Mouse (Mus musculus): Measurements from ENCODE around the gene Qser1.

Gene Qser1

DNA sequence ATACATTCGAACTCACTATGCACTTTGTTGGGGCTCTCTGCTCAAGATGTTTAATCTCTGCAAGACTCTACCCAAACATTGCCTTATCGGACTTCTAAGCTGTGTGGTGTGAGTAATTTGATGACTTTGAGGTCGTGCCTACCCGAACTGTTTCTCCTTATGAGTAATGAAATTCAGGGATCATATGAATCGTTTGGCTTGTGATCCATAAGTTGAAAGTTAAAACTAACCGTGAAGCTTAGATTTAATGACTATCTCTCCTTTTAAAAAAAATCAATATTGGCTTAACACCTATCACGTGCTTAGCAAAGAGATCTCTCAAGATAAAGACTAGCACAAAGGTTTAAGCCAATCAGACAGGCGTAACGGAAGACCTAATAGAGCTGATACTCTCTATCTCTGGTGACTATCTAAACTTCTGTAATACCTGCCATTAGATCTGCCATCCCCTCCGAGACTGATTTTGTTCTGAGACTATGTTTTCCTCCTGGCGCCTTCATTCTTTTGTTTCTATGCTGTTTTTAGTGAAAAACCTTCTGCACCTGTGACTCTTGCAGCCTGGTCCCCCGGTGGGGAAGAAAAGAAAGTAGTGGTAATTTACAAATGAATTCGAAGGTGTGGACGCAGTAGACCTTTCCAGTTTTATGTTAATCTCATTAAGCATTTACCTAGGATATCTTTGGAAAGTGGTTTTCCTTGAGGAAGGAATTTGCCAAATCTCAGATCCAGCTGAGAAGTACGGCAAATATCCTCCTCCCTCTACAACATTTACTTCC is 1.2 kb upstream of the Qser1 start:
- no peak for DNase-seq (ENCODE audit: low read depth, low spot score)

DNA sequence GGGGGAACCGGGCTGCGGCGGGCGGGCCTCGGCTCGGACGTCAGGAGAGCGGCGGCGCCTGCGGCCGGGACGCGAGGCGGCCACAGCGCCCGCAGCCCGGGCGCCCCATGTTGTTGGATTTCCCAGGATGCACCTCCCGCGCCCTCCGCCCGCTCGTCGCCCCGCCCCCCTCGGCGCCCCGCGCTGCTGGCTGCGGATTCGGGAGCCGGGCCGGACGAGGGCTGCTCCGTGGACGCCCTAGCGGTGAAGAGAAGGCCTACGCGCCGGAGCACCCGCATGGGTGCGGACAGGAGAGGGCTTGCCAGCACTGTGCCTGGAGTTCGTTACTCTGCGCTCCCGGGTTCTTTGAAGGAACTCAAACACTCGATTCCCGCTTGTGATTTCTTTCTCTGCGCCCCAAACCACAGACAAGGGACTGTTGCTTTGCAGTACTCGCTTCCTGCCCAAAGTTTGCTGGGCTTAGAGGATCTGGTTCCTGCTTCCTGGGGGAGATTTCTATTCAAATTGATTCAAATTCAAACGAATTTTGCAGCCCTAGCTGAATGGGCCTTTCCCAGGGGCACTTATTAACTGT is 393 bp upstream of the Qser1 start:
- peak; percentile 88 for DNase-seq (ENCODE audit: low read depth, low spot score)

DNA sequence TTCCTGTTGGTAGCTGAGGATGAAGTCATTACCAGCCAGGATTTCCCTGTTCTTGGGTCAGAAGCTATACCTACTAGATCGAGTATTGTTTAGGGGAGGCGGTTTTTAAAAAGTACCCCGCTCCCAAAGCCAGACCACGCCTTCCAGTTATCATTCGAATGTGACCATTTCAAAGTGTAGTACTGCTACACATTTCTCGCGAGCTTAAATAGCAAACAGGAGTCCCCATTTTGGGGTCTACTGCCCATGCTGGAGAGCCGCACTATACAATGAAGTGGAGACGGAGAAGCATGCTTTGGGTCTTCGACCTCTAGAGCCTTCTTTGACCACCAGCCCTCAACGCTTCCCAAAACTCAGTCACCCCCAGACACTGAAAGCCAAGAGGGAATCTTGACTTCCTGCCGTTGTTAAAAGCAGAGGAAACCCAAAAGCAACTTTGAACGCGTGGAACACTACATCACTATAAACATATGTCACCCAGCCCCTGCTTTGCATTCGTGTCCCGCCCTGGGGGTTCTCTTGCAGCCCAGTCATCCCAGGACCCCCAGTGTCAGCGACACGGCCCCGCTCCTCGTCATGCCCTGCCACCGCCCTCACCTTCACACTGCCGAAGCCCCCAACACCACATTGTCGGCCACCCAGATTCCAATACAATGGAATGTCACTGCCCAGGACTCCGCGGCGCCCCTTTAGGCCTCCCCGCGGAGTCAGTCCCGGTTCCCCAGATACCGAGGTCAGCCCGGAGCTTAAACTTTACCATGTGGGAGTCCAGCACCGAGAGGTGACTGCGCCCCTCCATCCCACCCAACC is 794 bp downstream of the Qser1 start:
- DNase-seq (ENCODE audit: low read depth, low spot score): no peak

DNA sequence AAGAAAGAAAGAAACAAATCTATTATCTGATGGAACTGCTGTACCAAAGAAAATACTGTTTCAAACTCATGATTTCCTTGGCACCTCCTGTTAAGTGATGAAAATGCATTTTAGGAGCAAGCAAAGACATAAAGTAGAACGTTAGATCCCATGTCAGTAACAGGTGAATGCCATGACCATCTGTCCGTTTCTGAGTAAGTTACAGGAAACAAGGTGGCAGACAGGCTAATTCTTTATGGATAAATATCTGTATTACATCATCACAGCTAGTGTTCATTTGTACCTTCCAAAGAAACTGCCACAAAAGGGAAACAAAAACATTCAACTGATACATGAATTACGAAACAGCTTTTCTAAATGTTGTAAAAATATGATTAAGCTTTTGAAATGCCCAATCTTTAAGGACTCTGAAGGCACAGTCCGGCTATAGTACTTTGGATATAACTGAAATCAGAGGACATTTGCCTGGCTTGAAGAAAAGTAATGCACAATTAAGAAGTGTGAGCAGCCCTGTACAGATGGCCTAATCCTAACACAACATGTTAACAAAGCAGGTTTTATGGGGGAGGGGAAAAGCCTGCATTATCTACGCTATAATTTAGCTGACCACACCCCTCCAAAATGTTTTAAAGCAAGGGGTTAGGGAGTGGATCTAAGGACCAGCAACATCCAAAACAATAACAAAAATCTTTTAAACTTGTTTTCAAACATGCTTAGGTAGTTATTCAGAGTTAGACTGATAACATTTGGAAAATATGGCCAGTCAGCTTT is 2.2 kb downstream of the Qser1 start:
- DNase-seq (ENCODE audit: low read depth, low spot score): no peak

DNA sequence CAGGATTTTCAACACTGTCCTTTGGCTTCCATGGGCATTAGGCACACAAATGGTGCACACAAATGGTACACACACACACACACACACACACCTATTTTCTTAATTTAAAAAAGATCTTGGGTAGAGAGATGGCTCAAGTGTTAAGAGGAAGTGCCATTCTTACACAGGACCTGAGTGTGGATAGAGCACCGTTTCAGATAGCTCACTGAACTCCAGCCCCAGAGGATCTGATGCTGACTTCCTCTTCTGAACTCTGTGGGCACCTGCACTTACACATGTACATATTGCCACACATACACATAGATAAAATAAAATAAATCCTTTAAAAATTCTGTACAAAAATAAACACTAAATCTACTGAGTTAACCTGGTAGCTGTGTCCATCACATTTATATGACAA is 11.1 kb downstream of the Qser1 start:
- DNase-seq (ENCODE audit: low read depth, low spot score): no peak

DNA sequence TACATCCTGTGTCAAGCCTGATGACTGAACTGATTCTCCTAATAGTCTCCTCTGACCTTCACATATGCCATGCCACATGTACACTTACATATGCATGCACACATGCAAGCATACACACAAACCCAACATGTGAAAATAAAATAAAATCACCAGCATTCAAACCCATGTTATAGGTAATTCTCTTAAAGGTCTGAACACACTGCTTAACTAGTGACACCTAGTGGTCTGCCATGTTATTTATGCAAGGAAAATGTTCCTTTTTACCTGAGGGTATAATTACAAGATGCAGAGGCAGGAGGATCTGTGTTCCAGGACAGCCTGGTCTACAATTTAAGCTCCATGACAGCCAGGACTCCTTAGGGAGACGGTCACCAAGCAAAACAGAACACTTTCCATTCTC is 41.8 kb downstream of the Qser1 start:
- DNase-seq (ENCODE audit: low read depth, low spot score): peak; percentile 17

DNA sequence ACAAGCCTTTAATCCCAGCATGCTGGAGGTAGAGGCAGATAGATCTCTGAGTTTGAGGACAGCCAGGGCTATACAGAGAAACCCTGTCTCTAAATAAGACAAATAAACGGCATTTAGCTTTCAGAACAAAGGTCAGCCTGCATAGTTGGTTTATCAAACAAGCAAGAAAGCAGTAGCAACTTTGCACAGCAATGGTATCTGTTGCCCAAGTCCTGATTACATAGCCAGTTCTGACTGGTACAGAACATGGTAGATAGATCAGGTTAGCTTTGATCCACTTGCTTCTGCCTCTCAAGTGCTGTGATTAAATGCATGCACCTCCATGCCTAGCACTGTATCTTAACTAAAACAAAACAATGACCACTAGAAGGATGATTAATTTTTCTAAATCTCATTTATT is 47.9 kb downstream of the Qser1 start:
- no peak for DNase-seq (ENCODE audit: low read depth, low spot score)

DNA sequence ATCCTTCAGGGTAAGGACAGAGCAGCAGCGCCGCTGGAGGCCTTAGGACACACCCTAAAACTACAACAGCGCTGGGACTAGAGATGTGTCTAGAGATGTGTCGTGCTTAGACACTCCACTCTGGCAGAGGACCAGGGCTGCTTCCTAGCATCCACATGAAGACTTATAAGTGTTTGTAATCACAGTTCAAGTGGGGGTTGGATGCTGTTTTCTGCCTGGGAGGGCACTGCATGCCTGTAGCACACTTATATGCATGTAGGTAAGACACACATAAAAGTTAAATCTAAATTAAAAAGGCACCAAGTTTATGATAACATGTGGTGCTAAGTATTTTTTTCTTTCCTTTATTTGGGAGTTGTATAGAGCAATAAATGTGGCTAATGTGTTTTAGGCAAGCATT is 52.5 kb downstream of the Qser1 start:
- DNase-seq (ENCODE audit: low read depth, low spot score): no peak

DNA sequence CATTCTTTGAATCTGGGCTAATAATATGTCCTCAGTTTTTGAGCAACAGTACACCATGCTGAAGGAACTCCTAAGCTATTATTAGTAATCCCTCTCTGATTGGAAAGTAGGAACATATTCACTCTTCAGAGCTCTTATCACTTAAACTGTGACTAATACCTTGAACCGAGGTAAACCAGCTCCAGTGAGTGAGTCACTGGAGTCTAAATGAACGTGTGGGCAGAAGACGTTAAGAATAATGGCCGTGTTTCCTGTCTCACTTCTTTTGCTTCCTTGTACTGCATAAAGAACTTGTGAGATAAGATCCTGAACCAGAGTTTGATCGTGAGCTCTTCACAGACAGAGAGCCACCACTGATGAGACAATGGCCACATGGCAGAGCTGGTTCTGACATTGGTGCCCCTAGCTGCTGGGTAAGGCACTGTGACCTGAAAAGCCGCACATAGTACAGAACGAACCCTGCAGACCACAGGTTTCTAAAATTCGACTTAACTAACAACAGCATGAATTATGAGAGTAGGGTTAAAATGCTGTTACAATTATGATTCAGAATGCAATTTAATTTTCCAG is 53.3 kb downstream of the Qser1 start:
- no peak for DNase-seq (ENCODE audit: low read depth, low spot score)

DNA sequence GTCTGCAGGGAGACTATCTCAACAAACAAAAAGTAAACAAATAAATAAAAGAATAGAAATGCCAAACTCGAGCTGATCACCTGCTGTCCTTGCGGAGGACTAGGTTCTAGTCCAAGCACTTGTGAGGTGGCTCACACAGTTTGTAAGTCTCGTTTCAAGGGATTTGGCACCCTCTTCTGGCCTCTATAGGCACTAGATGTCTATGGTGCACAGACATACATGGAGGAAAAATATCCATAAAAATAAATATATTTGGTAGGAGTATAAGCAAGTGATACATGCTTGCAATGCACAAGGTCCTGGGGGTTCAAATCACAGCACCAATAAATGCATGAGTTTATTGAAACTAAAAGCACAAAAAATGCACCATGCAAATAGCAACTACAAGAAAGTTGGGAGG is 65.9 kb downstream of the Qser1 start:
- DNase-seq (ENCODE audit: low read depth, low spot score): no peak

DNA sequence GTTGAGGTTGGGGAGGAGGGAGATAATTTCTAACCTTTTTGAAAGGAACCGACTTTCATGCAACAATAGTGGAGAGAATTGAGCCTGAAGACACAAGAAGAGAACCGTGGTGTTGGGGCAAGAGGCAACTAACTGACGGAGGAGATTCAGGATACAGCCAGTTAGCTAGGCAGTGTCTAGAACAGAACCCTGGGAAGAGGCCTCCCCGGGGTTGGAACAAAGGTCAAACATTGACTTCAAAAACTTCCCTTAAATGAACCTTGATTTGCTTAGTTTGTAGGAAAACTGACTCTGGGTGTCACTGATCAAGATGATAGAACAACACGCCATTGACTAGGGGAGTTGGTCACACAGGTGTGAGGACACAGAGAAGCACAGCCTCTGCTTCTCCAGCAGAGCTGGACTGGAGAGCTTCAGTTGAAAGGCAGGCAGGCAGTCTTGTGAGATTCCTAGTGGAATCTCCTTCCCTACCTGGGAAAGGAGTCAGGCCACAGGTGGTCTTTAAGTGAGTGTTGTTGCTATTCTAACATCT is 67.8 kb downstream of the Qser1 start:
- no peak for DNase-seq (ENCODE audit: low read depth, low spot score)

DNA sequence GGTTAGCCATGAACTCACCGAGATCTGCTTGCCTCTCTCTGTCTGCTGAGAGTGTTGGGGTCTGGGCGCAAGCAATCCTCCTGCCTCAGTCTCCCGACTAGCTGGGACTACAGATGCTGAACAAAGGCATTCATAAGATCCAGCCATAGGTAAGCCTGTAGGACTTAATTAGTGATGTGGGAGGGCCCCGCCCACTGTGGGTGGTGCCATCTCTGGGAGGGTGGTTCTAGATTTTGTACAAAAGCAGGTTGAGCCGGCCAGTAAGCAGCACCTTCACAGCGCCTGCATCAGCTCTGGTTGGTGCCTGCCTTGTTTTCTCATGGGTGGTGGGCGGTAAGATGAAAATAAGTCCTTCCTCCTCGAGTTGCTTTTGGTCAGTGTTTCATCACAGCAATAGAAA is 70.3 kb downstream of the Qser1 start:
- no peak for DNase-seq (ENCODE audit: low read depth, low spot score)

DNA sequence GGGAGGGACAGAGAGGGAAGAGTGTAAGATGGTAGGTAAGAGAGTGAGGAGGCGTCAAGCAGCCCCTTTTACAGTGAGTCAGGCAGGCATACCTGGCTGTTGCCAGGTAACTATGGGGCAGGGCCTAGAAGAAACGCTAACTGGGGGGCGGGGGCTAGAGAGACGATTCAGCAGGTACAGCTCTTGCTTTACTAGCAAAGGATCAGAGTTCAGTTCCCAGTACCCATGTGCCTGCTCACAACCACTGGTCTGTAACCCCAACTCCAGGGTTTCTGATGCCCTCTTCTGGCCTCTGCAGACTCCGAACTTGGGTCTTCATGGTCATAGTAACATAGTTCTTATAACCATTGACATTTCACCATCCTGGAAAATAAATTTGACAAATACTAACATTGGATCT is 72.6 kb downstream of the Qser1 start:
- DNase-seq (ENCODE audit: low read depth, low spot score): no peak

DNA sequence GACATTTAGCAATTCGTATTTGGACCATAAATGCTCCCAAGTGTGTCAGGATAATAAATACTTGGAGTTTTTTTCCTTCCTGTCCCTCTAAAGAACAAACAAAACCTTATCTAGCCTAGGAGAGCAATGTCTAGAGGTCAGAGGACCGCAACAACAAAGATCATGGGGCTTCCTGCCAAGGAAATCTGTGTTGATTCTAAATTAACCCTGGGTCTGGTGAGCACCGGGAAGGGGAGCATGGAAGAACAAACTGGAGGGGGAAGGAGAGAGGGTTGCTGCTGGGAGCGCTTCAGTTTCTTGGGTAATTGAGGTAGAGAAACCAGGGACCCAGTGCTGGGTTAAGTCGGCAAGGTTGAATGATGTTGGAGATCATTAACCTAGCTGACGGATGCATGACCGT is 73.4 kb downstream of the Qser1 start:
- DNase-seq (ENCODE audit: low read depth, low spot score): no peak

DNA sequence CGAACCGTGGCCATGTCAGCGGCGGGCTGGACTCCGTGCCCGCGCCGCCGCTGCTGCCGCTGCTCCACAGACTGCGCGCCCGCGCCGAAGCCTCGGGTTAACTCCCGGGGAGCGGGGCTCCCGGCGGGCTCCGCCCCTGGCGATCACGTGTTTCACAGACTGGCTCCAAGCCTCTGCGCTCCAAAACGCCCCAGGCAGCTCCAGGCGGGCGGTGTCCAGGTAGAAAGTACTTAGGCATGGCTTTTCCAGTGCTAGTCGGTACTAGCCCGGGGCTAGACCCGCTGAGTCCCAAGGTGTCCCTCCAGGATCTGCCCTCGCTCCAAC is 73.9 kb downstream of the Qser1 start, which contains the start of gene Depdc7:
Gene Depdc7 (minus strand): TSS at position 138 of the 324 bp plus-strand sequence.
- DNase-seq (ENCODE audit: low read depth, low spot score): peak; percentile 61

DNA sequence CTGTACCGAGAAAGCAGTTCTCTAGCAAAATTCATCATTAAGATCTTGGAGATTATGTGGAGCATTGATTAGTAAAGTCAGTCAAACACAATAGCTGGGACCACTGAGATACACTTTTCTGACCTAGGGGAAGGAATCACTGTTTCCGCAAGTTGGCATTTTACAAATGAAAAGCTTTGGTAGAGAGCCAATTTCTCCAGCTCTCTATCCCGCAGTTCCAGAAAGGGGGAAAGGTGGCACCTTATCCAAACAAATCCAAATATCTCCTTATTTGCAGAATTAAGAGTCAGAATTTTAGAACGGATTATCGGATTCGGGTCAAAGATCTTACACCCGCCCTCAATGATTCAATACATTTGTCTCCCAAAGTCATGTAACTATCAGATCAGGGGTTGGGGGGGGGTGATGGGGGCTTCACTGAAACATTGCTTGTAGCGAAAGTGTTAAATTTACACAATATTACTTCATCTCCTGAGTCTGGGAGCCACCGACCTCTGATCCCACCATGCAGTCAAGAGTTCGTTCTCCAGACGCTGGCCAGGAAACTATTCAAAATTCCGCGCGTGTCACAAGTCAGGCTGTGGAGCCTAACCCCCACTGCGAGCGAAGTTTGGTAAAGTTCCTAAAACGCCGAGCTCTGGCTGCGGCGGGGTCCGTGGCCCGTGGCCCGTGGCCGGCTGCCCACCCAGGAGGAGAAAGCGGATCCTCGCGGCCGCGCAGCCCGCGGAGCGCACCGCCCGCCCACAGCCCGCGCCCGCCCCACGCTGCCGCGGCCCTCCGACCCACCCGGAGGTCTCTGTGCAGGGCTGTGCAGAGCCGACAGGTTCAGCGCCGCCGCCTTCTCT is 74.4 kb downstream of the Qser1 start:
- no peak for DNase-seq (ENCODE audit: low read depth, low spot score)

DNA sequence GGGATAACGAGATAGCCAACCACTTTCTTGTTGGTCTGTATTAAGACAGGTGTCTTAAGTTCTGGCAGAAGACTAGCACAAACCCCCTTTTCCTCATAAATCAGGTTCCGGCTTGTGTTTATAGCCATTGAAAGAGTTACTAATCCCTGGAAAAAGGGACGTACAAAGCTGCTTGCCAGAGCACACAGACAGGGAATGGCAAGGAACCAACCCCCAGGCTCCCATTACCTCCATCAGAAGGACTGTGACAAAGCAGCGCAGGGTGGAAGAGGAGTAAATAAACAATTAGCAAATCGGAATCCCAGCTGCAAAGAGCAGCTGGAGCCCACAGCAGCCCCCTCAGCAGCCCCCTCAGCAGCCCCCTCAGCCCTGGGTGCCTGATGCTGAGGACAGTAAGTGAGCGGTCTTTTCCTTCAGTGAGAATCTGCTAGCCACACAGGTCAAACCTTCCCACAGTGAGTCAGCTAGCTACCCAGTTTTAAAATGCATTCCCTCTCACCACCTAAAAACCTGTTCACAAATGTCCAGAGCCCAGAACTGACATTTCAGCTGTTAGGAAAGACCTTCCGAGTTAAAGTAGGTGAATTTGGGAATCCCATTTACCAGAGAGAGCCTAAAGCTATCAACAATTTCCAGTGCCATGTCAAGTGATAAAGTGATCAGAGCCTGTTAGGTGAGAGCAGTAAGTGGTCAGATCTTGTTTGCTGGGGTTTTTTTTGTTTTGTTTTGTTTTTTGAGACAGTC is 75.4 kb downstream of the Qser1 start:
- no peak for DNase-seq (ENCODE audit: low read depth, low spot score)

DNA sequence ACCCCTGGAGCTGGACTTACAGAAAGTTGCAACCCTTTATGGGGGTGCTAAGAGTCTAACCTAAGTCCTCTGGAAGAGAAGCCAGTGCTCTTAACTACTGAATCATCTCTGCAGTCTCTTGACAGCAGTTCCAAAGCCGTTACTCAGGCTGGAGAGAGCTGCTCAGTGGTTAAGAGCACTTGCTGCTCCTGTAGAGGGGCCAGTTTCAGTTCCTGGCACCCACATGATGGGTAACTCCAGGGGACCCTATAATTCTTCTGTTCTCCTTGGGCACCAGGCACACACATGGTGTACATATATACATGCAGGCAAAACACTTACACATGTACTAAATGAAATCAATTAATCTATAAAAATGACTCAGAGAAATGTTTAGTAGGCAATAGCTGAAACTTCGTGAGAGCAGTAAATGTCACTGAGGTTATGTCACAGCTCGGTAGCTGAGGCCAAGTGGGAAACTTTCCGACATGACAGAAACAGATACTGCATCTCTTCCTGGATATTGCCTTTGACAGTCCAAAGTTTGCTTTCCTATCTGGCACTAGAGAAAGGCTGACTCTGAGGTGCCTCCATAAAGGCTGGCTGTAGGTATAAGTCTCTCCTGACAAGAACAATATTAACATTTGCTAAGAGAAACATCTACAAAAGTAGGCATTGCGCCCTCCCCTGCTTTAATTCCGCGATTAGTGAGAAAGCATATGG is 76.2 kb downstream of the Qser1 start:
- no peak for DNase-seq (ENCODE audit: low read depth, low spot score)

DNA sequence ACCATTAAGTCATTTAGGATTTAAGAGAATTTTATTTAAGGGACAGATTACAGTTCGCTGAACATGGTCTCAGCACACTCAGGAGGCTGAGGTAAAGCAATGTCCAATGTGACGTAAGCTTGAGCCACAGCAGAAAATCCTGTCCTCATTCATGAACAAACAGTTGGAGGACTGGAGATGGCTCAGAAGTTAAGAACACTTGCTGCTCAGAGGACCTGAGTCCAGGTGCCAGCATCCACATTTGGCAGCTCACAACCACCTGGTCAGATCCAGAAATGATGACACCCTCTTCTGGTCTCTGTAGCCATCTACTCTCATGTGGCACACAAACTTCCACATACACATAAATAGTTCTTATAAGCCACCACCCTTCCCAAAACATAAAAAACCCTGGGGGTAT is 76.9 kb downstream of the Qser1 start:
- DNase-seq (ENCODE audit: low read depth, low spot score): no peak

Data from retina, postnatal 7 days (tissue).